Mouse (Mus musculus) thymus, postnatal 4 days (tissue): Measurements from ENCODE around the gene Slc22a4.
"Not testable (repeated sequence)": the region's sequence is repeated elsewhere in the genome, so short reads cannot be mapped to it uniquely, and the experiment has no call there.

Experiments
- DNase-seq: peaks from one replicate; pipeline ENCODE4 v3.0.0; 2021

Slc22a4 gene

GRCm38 (mm10) chr11:54004221-54004620 lies 23.7 kb downstream of the Slc22a4 start:
- no peak for DNase-seq

GRCm38 (mm10) chr11:54002761-54003717 lies 24.9 kb downstream of the Slc22a4 start:
- DNase-seq: peak; percentile 71

- DNase-seq: peak; percentile 83
These were observed 25.6 kb downstream of the Slc22a4 start for GRCm38 (mm10) chr11:54002147-54002760.

- no peak for DNase-seq
These were observed 30.2 kb downstream of the Slc22a4 start for GRCm38 (mm10) chr11:53997661-53998060.

GRCm38 (mm10) chr11:53992264-53992663 lies 35.6 kb downstream of the Slc22a4 start:
- DNase-seq: no peak

- DNase-seq: no peak
These were observed 38.7 kb downstream of the Slc22a4 start for GRCm38 (mm10) chr11:53989232-53989631.

GRCm38 (mm10) chr11:53988081-53988480 lies 39.8 kb downstream of the Slc22a4 start:
- DNase-seq: no peak

- no peak for DNase-seq
These were observed 46.5 kb downstream of the Slc22a4 start for GRCm38 (mm10) chr11:53981396-53981795.

- DNase-seq: peak; percentile 78
These were observed 47.9 kb downstream of the Slc22a4 start, which contains the start of gene Slc22a21 for GRCm38 (mm10) chr11:53979788-53980621. Gene Slc22a21, minus strand, starts transcription at chr11:53980332.

GRCm38 (mm10) chr11:53979456-53979787 lies 48.5 kb downstream of the Slc22a4 start:
- not testable (repeated sequence) for DNase-seq

GRCm38 (mm10) chr11:53977672-53978071 lies 50.2 kb downstream of the Slc22a4 start:
- DNase-seq: no peak

GRCm38 (mm10) chr11:53975559-53975958 lies 52.3 kb downstream of the Slc22a4 start:
- no peak for DNase-seq

- no peak for DNase-seq
These were observed 68.9 kb downstream of the Slc22a4 start for GRCm38 (mm10) chr11:53958984-53959383.

- DNase-seq: peak; percentile 73
These were observed 69.7 kb downstream of the Slc22a4 start for GRCm38 (mm10) chr11:53958176-53958575.

GRCm38 (mm10) chr11:53956636-53957035 lies 71.3 kb downstream of the Slc22a4 start:
- no peak for DNase-seq

- no peak for DNase-seq
These were observed 73.2 kb downstream of the Slc22a4 start for GRCm38 (mm10) chr11:53954653-53955052.

- DNase-seq: not testable (repeated sequence)
These were observed 77.8 kb downstream of the Slc22a4 start for GRCm38 (mm10) chr11:53950133-53950532.
